Mouse (Mus musculus): ENCODE results near the gene Ostn. TPM values are rescaled to one million over a fixed set of nuclear protein-coding genes. Genes with fewer than 3 reads are reported as not detected.
"Not testable (repeated sequence)": the region's sequence is repeated elsewhere in the genome, so short reads cannot be mapped to it uniquely, and the experiment has no call there.

Gene Ostn
- not detected in 2 replicates for total RNA-seq (2015; ENCODE audit: low replicate concordance)
- total RNA-seq (2017; ENCODE audit: low replicate concordance) = not detected in 2 replicates

DNA sequence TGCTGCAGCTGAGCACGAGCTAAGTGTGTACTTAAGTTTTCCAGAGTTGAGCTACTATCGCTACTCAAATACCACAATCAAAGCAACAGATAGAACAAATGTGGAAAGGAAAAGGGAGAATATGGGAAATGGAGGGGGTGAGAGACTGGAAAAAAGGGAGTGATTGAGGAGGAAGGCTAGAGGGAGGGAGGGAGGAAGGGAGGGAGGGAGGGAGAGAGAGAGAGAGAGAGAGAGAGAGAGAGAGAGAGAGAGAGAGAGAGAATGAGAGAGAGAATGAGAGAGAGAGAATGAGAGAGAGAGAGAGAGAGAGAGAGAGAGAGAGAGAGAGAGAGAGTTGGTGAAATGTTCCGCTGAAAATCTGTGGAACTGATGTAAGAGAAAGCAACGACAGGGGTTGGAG is at the start of gene Ostn:
Gene Ostn, plus strand, starts transcription at position 301 of the 400 bp plus-strand sequence.
- not testable (repeated sequence) for ATAC-seq (replicated peaks; ENCODE audit: low FRiP score, poor library complexity, severe bottlenecking)

DNA sequence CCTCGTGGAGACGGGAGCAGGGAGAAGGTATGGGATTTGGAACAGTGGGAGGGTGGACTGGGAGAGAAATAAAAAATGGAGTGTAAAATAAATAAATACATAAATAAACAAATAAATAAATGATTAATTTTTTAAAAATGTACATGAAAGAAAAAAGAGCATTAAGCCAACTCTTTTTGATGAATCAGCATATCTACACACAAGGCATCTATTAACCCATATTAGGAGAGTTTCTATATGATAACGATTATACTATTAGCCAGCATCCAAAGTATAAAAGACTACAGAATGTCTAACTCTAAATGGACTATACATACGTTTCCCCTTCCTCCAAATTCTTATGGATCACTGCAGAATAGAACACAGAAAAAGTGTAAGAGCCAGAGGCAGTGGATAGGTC is 38.5 kb upstream of the Ostn start:
- no peak for ATAC-seq (replicated peaks; ENCODE audit: low FRiP score, poor library complexity, severe bottlenecking)

DNA sequence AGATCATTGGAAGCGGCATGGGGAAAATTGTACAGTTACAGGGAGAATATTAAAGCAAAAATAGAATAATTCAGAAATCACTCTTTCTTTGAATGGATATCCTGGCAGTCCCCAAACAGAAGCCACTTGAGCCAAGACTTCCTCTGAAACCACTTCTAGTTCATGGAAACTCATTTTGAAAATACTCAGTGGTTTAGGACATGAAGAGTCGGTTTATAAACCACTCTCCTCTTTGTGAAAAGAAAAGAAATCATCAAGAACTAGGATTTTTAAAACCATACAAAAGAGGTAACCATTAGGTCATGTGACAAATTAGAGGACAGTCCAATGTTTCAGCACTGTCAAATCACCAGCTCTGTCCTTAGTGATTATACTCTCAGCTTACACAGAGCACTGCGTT is 19.9 kb upstream of the Ostn start:
- no peak for ATAC-seq (replicated peaks; ENCODE audit: low FRiP score, poor library complexity, severe bottlenecking)

DNA sequence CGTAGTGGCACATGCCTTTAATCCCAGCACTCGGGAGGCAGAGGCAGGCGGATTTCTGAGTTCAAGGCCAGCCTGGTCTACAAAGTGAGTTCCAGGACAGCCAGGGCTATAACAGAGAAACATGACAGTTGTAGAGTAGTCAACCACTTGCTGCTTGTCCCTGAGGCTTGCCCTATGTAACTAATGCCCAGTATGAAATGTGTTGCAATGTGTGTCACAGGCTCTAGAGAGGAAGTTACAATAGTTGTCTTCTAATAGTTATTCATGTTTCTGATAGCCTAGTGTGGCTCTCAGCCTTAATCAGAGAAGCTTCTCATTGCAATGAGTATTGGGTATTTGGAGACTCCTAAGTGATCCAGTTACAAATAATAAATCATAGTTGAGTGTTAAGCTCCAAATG is 10.8 kb upstream of the Ostn start:
- ATAC-seq (replicated peaks; ENCODE audit: low FRiP score, poor library complexity, severe bottlenecking) = no peak

DNA sequence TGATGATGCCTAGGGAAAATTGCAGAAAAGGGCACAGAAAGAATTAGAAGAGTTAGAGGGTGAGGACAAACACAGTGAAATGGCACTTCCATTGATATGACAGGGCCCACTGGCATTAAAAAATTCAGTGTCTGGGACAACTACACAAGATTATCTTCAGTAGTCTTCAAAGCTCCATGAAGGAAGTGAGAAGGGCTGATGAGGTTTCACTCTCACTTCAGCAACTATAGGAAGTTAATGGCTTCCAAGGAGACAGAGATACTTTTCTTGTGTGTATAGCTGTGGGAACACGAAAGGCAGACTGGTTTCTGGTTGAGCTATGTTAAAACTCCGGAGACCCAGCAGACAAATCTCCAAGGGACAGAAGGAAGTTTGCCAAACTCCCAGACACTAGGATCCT is 10.4 kb upstream of the Ostn start:
- no peak for ATAC-seq (replicated peaks; ENCODE audit: low FRiP score, poor library complexity, severe bottlenecking)

DNA sequence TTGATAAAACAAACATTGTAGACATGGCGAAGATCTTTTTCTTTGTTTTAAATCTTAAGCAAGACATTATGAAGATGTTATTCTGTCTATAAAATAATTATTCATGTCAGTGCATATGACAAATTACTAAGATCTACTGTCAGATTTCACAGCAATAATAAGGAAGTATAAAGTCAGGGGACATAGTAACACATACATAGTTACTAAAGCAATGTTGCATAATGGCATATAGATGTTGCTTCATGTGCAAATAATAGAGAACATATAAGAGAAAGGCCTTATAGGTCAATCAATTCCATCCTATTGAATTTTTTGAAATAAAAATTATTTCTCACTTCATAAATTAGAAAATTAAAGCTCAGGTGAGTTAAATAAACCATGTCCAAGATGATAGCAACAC is 11.8 kb downstream of the Ostn start:
- ATAC-seq (replicated peaks; ENCODE audit: low FRiP score, poor library complexity, severe bottlenecking) = no peak

DNA sequence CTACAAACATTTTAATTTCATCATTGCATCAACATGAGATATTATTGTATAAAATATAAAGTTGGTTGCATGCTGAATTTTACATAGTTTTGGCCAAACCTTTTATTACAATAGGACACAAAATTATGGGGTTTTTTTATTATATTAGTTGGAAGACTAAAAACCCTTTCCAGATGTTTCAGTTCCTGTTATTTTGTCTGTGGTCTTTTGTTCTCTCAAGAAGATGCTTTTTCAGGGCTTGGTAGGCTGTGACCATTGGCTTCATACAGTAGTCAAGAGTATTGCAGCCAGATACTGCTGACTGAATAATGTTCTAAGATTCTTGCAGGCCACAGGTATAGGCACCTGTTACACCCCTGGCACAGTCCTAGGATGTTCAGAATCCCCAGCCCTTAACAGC is 14.8 kb downstream of the Ostn start:
- no peak for ATAC-seq (replicated peaks; ENCODE audit: low FRiP score, poor library complexity, severe bottlenecking)

DNA sequence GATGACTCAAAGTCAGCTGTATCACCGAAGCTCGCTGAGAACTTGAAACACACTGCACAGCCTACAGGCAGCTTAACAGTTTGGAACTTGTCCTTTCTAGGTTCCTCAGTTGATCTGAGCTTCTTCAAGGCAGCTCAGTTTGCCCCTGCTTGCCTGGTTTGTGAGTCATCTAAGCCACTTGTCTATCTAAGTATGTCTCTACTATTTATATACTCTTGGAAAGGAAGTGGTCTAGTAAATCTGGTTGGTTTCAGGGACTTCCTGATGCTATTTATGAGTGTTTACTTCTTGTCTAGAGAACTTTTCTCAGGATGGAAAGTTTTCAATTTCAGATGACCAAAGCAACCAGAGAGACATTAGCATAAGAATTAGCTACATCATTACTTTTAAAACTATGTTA is 19.2 kb downstream of the Ostn start:
- ATAC-seq (replicated peaks; ENCODE audit: low FRiP score, poor library complexity, severe bottlenecking) = no peak

DNA sequence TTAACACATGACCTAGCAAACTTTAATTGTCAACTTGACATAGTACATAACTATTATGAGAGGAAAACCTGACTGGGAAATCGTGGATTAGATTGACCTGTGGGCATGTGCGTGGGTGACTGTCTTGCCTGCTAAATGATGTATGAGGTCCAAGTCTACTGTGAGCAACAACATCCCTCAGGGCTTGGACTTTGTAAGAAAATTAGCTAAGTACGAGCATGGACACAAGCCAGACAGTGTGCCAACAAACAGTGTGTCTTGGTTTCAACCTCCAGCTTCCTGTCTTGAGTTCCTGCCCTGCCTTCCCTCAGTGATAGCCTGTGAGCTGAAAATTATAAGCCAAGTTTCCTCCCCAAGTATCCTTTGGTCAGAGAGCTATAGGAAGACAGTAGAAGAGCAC is 40.2 kb downstream of the Ostn start:
- no peak for ATAC-seq (replicated peaks; ENCODE audit: low FRiP score, poor library complexity, severe bottlenecking)

DNA sequence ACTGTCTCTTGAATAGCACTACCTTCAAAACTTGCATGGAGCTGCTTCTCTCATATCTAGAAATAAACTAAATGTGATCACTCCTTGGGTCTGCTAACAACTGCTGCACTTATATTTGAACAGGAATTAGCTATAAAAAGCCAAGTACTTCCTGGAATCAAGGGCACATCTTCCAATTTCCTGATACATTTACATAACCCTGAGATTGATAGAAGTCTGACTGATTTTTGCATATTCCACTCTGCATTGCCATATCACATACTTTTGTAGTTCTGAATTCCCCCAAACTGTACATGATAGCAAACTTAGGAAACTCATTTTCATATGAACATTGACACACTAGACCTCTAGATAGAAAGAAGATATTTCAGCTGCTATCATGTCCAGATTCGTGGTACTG is 41.1 kb downstream of the Ostn start:
- ATAC-seq (replicated peaks; ENCODE audit: low FRiP score, poor library complexity, severe bottlenecking) = no peak

DNA sequence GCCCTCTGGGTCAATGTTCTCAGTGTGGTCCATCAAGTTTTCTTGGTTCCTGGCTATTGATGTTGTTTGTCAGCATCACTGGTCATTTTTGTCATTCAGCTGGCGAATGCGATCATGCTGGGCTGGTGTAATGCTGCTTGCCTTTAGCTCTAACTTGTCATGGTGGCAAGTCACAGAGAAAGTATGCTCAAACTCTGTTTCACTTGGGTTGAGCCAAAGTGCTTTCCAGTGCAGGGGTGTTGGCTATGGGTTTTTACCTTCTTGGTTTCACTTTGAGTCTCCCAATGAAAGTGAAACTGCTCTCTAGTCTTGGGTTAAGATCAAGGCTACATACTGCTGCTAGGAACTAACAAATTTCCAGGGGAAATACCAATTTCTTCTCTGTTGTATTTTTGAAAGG is 41.9 kb downstream of the Ostn start:
- no peak for ATAC-seq (replicated peaks; ENCODE audit: low FRiP score, poor library complexity, severe bottlenecking)

DNA sequence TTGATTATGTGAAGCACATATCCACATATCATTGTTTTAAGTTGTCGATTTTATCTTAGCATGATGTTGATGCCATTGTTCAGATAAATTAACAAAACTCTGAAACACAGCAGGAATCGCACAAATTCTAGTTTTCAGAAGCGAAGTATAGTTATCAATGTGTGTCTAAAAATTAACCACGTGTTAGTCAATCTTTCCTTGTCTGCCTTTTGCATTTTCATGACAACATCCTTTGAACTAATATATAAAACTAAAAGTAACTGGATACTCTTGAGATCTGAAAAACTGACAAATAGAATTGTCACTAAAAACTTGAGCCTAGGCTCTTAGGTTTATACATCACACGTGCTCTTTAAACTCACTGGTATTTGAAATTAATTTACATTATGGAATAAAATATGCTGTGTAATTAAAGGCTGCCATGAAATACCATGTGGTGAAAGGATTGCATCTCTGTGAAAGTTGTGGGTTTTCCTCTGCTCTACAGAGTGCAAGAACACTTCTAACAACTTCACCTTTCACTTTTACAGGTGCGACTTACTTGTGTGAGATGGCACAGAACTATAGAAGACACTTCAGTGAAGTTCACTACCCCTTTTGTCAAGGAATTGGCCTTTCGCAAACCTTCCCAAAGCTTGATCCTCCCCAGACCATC is 42.7 kb downstream of the Ostn start:
- no peak for ATAC-seq (replicated peaks; ENCODE audit: low FRiP score, poor library complexity, severe bottlenecking)

DNA sequence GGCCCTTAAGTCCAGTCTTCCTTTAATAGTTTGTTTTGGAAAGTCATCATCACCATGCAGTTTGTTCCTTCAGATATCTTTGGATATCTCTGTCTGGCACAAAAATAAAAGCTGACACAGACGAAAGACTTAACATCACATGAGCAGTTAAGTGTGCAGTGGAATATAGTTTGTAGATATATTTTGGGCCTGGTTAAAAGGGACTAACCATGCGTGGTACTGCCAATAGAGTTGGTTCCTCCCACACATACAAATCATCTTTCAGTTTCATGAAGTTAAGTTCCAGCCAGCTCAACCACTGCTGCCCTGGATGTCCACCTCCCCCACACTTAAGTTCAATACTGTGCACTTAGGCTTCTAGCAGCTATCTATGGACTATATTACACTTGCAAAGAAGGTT is 47.2 kb downstream of the Ostn start:
- ATAC-seq (replicated peaks; ENCODE audit: low FRiP score, poor library complexity, severe bottlenecking) = no peak

DNA sequence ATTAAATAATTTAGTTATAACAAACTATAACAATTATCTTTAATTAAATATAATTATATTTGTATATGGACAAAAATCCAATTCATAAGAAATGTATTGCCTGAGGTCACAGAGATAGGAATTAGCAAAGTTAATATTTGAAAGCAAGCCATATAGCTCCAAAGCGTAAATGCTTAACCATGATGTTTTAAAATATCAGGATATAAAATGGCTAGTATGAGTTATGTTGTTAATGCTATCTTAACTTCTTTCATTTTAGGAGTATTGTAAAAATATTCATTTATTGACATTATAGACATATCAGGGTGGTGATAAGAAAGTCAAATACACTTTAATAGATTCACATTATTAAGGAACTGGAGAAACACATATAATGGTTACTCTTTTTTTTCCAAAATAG is 52.8 kb downstream of the Ostn start:
- ATAC-seq (replicated peaks; ENCODE audit: low FRiP score, poor library complexity, severe bottlenecking) = no peak

DNA sequence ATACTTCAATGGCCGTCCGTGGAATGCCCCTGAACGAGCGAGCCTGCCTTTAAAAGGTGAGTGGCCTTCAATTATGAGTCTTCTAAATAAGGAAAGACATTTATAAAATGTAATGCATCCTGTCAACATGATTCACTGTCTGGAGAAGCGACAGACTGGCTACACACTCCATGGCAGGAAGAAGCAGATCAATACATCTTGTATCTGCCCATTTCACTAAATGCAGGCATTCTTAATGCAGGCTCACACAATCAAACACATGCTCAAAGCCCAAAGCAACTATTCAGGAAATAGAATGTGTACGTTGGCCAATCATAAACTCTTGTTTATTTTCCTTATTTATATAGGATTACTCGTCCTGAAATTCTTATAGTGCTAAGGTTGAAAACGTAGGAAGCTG is 62.9 kb downstream of the Ostn start, which contains the start of gene Uts2b:
Gene Uts2b, minus strand, starts transcription at position 49 of the 400 bp plus-strand sequence.
- no peak for ATAC-seq (replicated peaks; ENCODE audit: low FRiP score, poor library complexity, severe bottlenecking)

DNA sequence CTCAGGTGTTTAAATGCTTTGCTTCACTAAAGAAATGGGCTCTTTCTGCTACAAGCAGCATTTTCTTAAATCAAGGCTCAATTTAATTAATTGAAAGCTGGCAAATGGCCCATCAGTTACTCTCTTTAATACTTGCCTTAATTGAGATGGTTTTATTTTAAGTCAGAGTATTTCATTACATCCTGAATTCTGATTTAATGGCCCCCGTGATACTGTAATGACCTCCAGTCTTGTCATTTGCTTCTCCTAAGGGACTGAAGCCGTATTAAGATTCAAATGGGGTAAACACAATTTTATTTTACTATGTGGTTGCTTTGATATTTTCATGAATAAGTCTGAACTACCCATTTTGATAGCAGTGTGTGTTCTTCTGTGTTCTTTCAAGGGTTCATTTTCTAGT is 63.4 kb downstream of the Ostn start:
- ATAC-seq (replicated peaks; ENCODE audit: low FRiP score, poor library complexity, severe bottlenecking) = no peak

DNA sequence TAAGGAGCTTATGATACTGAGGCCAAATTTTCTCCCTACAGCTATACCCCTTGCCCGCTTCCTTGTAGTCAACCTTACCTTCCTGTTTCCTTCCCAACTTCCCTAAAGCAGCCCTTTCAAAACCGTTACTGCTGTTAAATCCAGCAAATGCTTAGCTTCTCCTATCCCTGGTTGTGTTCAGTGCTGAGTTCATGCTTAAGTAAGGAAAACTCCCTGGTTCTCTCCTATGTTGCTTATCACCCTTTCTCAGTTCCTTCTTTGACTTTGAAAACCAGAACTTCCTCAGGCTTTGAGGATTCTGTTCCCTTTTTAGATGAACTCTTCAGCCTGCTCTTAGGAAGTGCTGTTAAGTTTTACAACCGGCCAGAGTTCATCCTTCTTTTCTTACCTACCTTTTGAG is 66.8 kb downstream of the Ostn start:
- ATAC-seq (replicated peaks; ENCODE audit: low FRiP score, poor library complexity, severe bottlenecking) = no peak

DNA sequence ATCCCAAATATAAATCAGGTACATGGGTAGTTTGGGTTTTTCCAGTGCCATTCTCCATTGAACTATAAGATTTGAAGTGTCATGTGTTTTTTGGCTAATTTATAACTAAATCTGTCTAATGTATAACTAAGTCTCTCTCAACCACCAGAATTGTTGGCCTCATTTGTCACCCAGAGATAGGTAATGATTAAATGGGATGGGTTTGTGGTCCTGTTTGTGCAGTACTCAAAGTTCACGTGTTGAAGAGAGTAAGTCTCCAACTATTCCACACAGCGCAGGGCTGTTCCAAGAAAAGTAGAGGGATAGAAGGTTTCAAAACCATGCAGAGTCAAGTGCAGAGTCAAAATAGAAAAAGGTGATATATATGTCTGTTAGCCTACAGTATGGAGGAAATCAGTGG is 68.0 kb downstream of the Ostn start:
- ATAC-seq (replicated peaks; ENCODE audit: low FRiP score, poor library complexity, severe bottlenecking) = no peak

DNA sequence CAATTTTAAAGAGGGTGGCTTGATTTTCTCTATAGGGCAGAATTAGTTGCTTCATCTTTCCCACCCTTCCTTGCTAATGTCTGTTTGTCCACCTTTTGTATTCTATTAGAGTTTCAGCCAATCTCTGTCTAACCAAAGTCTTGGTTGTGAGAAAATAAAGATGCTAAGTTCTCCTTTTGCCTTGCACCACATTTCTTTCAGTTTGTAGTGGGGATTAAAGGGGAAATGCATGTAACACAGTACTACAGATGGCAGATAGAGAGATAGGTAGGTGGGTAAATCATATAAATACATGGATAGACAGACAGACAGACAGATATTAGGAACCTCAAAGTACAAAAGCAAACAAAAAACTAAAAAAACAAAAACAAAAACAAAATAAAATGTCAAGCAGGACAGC is 69.3 kb downstream of the Ostn start:
- no peak for ATAC-seq (replicated peaks; ENCODE audit: low FRiP score, poor library complexity, severe bottlenecking)

DNA sequence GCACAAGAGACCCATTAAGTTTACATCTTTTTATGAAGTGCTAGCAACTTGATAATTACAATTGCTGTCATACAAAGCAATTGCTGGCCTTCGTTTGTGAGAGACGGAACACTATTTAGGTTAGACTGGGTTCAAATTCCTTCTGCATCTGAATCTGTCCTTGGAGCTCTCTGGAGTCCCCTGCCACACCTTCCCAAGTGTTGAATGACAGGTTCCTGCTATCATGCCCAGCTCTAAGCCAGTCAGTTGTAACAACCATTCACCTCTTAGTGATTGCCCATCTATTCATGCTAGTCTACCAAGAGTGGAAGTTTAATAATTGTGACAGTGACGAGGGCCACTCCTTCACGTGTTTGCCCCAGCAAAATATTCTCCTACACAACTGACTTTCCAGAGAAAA is 74.9 kb downstream of the Ostn start:
- no peak for ATAC-seq (replicated peaks; ENCODE audit: low FRiP score, poor library complexity, severe bottlenecking)

DNA sequence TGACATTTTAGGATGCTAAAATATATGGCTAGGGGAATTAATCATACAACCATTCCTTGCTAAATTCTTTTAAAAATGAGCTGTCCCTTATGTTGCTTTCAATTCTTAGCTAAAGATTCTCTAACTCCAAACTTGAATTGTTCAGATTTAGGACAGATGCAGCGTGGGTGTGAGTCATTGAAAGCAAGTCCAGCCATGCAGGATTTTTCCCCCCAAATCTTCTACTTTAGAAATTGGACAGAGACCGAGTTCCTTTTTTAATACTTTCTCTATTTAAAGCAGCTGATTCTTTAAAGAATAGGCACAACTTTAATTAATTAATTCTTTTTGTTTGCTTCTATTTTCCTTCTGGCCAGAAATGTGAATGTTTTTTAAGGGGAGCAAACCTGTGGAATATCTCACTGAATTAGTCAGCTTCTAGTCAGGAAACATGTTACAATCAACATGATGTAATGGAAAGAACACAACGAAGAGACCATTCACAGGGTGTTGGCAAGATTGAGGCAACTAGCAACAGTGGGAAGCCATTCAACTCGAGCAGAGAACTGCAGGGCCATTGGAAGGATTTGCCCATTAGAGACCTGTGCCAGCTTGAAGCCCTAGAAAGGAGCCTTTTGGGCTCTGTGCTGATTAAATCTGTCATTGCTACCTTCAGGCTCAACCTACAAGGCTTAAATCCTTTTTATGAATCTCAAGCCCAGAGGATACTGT is 77.8 kb downstream of the Ostn start:
- no peak for ATAC-seq (replicated peaks; ENCODE audit: low FRiP score, poor library complexity, severe bottlenecking)

DNA sequence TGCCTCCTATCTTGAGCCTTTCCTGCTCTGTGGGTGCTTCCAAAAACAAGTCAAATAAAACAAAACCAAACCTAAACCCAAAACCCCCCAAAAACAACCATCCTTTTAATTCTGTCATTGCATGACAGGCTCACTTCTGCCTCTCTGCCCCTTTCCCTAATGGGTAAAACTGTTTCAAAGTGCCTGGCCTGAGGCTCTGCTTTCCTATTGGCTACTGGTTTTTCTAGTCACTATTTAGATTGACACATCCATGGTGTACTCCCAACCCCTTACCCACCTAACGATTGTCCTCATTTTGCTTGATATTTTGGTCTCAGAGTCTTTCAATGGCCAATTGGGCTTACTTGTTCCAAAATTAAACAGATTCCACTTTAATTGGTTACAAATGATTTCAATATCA is 78.4 kb downstream of the Ostn start:
- no peak for ATAC-seq (replicated peaks; ENCODE audit: low FRiP score, poor library complexity, severe bottlenecking)
